Mouse (Mus musculus) T-helper 1 cell (primary cell): Measurements from ENCODE around the gene Kctd6.

Experiments
- in situ Hi-C: fragments of 300-600 bp; cut with MboI, MseI; formaldehyde crosslinking; loops from one replicate; pipeline ENCODE4 v1.15.1; 2025; ENCODE audit warnings: high pct_unique_total_duplicates

Kctd6 gene

GRCm38 (mm10) chr14:8212996-8213395 is 944 bp upstream of the Kctd6 start:
- in situ Hi-C loops = no loop called here

- in situ Hi-C loops = no loop called here
Measured at GRCm38 (mm10) chr14:8214299-8215207, 613 bp downstream of the Kctd6 start.

DNA sequence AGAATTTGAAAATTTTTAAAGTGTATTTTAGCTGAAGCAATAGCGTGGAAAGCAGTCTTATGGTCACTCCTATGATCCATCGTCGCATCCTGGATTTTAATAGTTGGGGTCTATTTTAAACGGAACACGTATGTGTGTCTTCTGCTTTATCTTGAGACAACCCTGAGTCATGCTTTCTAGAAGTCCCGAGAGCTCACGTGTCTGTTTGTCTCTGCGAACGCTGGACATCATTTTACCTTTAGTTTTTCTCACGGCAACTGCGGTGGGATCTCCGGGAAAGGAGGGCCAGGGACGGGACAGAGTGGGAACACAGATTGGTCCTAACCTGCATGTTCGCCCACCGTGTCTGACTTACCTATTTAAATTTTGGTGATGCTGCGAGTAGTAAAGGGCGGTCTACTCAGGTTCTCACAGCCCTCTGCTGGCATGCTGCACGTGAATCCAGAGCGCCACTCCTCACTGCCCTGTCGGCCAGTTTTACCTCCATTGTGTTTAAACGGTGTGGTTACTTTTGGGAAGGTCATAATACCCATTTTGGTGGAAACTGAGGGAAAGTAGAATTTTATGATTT is 1.4 kb downstream of the Kctd6 start:
- in situ Hi-C loops = no loop called here

DNA sequence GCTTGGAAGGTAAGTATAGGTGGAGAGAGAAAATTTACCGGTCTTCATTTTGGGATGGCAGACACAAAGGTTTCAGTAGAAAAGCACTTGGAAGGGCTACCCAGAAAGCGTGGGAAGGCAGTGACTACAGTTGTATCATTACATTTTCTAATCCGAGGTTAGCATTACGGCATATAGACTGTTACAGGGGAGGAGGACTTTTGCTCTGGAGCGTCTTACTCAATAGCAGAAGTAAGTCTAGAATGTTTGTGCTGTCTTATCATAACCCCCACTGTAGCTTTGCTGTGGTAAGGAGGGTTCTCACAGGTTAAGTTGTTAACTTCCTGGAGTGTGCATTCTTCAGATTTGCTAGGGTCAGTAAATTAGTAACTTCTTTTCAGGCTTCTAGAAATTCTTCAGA is 2.2 kb downstream of the Kctd6 start:
- in situ Hi-C loops = no loop called here

GRCm38 (mm10) chr14:8218238-8218637 is 4.3 kb downstream of the Kctd6 start:
- in situ Hi-C loops = no loop called here

DNA sequence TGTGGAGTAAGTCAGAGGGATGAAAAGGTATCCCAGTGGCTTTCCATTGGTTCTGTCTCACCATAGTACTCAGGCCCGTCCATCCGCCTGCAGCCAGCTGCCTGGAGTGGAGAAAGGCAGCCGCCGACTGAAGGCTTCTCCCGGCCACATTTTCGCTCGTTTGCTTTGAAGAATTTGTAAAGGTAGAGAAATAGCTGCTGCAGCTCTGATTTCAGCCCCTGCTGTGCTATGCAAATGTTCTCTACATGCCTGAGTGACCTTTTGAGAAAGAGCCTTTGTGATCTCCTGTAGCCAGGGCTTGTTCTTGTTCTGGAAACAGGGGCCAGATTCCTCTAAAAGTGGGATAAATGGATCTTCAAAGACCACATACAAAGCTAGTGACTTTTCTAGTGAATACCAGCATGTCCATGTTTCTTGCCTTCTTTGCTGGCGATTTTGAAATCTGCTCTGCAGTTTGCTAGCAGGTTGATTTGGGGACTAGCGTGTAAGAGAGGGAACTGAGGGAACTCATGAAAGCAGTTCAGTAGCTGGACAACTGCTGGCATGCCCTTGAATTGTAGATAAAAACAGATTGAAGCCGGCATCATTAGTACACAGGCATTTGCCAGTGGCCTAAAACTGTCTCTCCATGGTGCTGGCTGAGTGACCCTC is 4.9 kb downstream of the Kctd6 start:
- in situ Hi-C loops = no loop called here

DNA sequence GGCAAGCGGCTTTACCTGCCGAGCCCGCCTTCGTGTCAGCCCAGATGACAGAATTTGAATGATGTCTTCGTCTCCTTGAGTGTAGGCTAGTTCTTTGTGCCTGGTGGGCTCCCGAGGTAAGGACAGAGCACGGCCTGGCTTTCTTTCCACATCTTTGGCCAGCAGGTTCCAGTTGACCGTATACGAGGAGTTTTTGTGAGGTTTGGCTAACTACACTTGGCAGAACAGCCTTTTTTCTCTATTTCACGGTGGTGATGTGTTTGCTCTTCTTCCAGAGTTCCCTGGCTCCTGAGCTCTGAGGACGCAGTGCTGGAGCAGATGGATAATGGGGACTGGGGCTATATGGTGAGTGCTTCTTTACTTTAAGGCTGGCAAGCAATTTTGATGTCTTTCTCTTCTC is 5.9 kb downstream of the Kctd6 start:
- in situ Hi-C loops = no loop called here

DNA sequence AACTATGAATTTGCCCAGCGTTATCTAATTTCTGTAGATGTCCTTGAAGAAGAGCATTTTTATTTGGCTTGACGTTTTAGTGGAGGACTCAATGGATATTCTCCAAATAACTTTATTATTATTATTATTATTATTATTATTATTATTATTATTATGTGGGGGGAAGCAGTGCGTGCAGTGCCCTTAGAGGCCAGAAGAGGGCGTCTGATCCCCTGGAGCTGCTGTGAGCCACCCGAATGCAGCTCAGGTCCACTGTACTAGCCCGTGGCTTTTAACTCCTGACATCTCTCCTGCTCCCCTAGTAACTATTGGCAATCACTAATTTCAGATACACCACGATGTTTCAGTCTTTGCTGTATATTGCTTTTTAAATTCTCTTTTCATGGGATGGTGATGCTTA is 6.4 kb downstream of the Kctd6 start:
- in situ Hi-C loops = no loop called here

GRCm38 (mm10) chr14:8220912-8221311 is 7.0 kb downstream of the Kctd6 start:
- in situ Hi-C loops = no loop called here

- in situ Hi-C loops = no loop called here
Measured at GRCm38 (mm10) chr14:8222561-8222960, 8.6 kb downstream of the Kctd6 start.

DNA sequence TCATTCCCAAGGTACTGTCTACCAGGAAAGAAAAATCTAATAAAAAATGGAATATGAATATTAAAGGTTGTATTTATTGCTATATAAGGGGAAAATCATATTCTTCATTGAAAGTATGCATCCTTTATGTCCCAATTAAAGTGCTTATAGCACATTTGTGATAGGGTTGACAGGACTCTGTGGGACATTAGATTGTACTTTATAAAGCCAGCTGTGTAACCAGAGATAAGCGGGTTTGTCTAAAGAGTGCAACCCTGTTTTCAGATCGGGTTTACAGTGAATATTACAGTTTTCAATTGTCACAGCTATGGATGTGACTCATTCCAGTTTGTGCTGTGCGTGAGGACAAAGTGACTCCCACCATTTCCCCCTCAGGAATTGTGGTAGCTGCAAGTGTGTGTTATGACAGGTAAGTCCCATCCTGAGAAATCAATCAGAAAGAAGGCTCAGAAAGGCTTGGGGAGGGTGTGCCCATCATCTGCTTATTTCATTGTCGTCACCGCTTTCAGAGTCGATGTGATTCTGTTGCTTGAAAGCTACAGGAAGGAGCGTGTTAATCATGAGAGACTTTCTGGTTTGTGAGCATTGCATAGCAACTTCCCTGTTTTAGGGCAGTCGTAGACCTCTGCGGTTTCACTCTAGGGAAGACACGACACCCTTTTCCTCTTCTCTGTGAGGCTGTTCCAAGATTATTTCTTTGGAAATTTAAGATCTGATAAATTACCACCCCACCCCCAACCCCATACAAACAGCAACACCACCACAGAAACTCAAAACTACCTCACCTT is 9.8 kb downstream of the Kctd6 start:
- in situ Hi-C loops = no loop called here

- in situ Hi-C loops = no loop called here
Measured at GRCm38 (mm10) chr14:8224805-8225204, 10.9 kb downstream of the Kctd6 start.

DNA sequence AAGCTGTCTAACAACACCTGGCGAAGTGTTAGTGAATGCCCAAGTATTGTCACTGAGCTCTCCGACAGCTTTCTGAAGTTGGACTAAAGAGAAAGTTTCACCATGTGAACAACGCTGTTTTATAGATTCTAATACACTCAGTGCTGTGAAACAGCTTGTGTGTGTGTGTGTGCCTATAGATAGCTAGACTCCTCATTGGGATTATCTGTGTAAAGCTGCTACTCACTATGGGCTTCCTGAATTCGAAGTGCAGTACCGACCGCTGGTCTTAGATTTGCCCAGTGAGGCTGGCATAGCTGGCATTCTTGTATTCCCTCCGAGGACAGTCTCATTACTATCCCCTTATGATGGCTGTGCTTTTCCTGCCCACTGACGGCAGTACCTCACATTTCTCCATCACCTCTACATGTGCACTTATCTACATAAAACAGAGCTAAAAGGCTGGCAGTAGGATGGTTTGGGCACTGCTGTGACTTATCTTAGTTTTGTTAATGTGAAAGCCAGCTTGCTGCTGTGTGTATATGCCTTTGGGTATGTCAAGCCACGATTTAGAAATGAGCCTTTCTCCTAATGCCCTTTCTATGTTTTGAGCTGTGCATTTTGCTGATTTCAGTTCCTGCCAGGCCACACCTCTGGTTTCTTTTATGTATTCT is 15.6 kb downstream of the Kctd6 start:
- in situ Hi-C loops = no loop called here

DNA sequence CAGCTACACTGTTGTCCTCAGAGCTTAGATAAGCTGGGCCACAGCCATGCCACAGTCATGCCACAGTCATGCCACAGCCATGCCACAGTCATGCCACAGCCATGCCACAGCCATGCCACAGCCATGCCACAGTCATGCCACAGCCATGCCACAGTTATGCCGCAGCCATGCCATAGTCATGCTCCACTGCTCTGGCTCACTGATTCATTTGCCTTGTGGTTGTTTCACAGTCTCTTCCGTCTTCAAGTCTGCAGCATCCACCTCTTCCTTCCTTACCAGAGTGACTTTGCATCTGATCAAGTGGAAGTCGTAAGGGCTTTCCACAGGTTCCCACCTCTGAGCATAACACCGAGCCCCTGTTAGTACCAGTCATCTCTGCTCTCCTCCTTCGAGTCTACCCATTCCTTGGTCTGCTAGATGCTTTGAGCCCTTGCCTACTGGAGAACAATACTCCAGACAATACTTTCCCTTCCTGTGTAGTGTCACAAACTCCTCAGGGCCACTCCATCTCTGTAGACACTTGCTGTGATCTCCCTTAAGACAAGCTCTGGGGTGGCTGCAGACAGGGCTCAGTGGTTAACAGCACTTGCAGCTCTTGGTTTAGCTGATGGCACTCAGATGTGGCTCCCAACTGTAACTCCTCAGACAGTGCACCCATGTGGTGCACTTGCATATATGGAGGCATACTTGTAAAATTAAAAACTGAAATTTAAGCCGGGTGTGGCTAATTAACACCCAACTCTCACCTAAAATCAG is 18.4 kb downstream of the Kctd6 start:
- in situ Hi-C loops = no loop called here

GRCm38 (mm10) chr14:8233252-8233651 is 19.3 kb downstream of the Kctd6 start:
- in situ Hi-C loops = no loop called here

- in situ Hi-C loops = no loop called here
Measured at GRCm38 (mm10) chr14:8241816-8242215, 27.9 kb downstream of the Kctd6 start.

- in situ Hi-C loops = no loop called here
Measured at GRCm38 (mm10) chr14:8242388-8242920, 28.5 kb downstream of the Kctd6 start.

- in situ Hi-C loops = no loop called here
Measured at GRCm38 (mm10) chr14:8243136-8243888, 29.4 kb downstream of the Kctd6 start.

- in situ Hi-C loops = no loop called here
Measured at GRCm38 (mm10) chr14:8244211-8244611, 30.3 kb downstream of the Kctd6 start.

- in situ Hi-C loops = no loop called here
Measured at GRCm38 (mm10) chr14:8246878-8247277, 32.9 kb downstream of the Kctd6 start.
